ENCODE assay signal across 8 mouse cellular contexts in the genomic region with DNA sequence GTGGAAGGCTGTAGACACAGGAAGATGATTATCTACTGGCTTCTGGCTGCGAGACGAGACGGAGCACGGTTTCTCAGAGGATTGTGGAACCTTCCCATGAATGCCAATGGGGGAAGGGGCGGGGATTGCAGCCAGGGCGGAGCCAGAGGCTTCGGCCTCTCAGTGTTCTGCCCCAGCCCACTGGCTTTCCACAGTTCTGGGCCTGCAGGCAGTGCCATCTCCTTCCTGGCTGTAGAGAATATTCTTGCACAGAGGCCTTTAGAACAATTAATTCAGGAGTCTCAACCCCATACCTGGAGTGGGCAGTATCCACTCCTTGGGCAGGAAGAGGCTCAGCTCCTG. TPM values are rescaled to one million over a fixed set of nuclear protein-coding genes. Genes with fewer than 3 reads are reported as not detected.
A peak's percentile ranks its signal among the peaks of the same experiment; 100 is the strongest.
DNase-seq lines count a peak whose midpoint lies in the region; ATAC-seq lines count a peak whose summit lies in the region.

No protein-coding gene starts in this region.

- no peaks in the 10 kb centered on the region for H3K36me3 ChIP-seq in forebrain, embryonic 16.5 days (ENCODE audit: control insufficient read depth, insufficient read depth)
- no peaks in the 10 kb centered on the region for H3K36me3 ChIP-seq in midbrain, embryonic 12.5 days

- H3K4me3 ChIP-seq in forebrain, embryonic 16.5 days (replicated peaks; ENCODE audit: low read length) = no peak overlapping the region
- no peak overlapping the region for H3K4me3 ChIP-seq in midbrain, embryonic 12.5 days

- no peak overlapping the region for H3K27ac ChIP-seq in forebrain, embryonic 16.5 days (ENCODE audit: low read length)
- no peak overlapping the region for H3K27ac ChIP-seq in midbrain, embryonic 12.5 days (replicated peaks)

- H3K4me2 ChIP-seq in forebrain, embryonic 16.5 days (ENCODE audit: low read length) = peak overlapping the region; percentile 28; the same call in 1 of the 2 replicates
- H3K4me2 ChIP-seq in midbrain, embryonic 12.5 days (replicated peaks) = peak overlapping the region; percentile 40

- H3K4me1 ChIP-seq in forebrain, embryonic 16.5 days (replicated peaks; ENCODE audit: control insufficient read depth, insufficient read depth, low read length) = peaks cover 4% of the 10 kb centered on the region; the same call in 1 of the 2 replicates
- H3K4me1 ChIP-seq in midbrain, embryonic 12.5 days = 0 out of 2 replicates have a peak, but pooled peaks cover 4% of the 10 kb centered on the region

- peak; percentile 42 for DNase-seq in ovary, postnatal 36 days (ENCODE audit: low spot score)
- no peak for DNase-seq in ovary, postnatal 14 days (ENCODE audit: low spot score)
- DNase-seq in kidney, postnatal 36 days = peak; percentile 16 to 57
- DNase-seq in cerebellum, postnatal 25 days = no peak
- DNase-seq in left cerebral cortex, adult 11 months (ENCODE audit: low spot score) = no peak
- DNase-seq in urinary bladder, postnatal 25 days (ENCODE audit: low spot score) = no peak

- no peak overlapping the region for H3K9ac ChIP-seq in forebrain, embryonic 16.5 days (replicated peaks; ENCODE audit: low read depth, low read length)
- 0 out of 2 replicates have a peak overlapping the region, but pooled peaks have one; percentile 34 for H3K9ac ChIP-seq in midbrain, embryonic 12.5 days (replicated peaks)

- H3K27me3 ChIP-seq in forebrain, embryonic 16.5 days (replicated peaks; ENCODE audit: control insufficient read depth, insufficient read depth, low read length) = no peaks in the 10 kb centered on the region
- H3K27me3 ChIP-seq in midbrain, embryonic 12.5 days = peaks cover 8% of the 10 kb centered on the region; the same call in 1 of the 2 replicates

- H3K9me3 ChIP-seq in forebrain, embryonic 16.5 days (ENCODE audit: control insufficient read depth, low read length) = no peaks in the 10 kb centered on the region
- H3K9me3 ChIP-seq in midbrain, embryonic 12.5 days = no peaks in the 10 kb centered on the region

- no peak for ATAC-seq in forebrain, embryonic 16.5 days
- no peak for ATAC-seq in midbrain, embryonic 12.5 days (ENCODE audit: low FRiP score, low read depth)

- 4% methylated on average over 7 of the region's 7 CpGs for WGBS in forebrain, embryonic 16.5 days
- 6% methylated on average over 7 of the region's 7 CpGs for WGBS in midbrain, embryonic 12.5 days

RNA-seq across cellular contexts. Expression of a gene that starts 18.9 kb away (rescaled TPM):
- not detected in 2 replicates for polyA plus RNA-seq in forebrain, embryonic 16.5 days (2015; fragmentation: Nextera tagmentation; extraction: Ambion mirVana)
- polyA plus RNA-seq in midbrain, embryonic 12.5 days (2016; fragmentation: Nextera tagmentation; extraction: Ambion mirVana) = 2.3 and 2.8 TPM in 2 replicates

Comparison
In these comparisons a context has a peak if more than half of its experiments do, and no peak if none do; other contexts are left out.
1. DNase-seq: peak in ovary, postnatal 36 days (single experiment) and kidney, postnatal 36 days (2 of 2); none in ovary, postnatal 14 days (single experiment), cerebellum, postnatal 25 days (0 of 2), left cerebral cortex, adult 11 months (single experiment) and urinary bladder, postnatal 25 days (single experiment).